Mouse (Mus musculus) hindbrain, embryonic 15.5 days (tissue): Measurements from ENCODE around the gene Tbc1d10b. TPM values are rescaled to one million over a fixed set of nuclear protein-coding genes. Genes with fewer than 3 reads are reported as not detected.
"Not testable (repeated sequence)": the region's sequence is repeated elsewhere in the genome, so short reads cannot be mapped to it uniquely, and the experiment has no call there.

Experiments
- ATAC-seq: fragments of 200-750 bp; cut with Nextera tagmentation; 2 replicates; pipeline ENCODE4 v1.8.0; 2017; ENCODE audit warnings: low read depth, moderate number of reproducible peaks, moderate TSS enrichment; ENCODE audit not compliant: low FRiP score
- H3K27ac ChIP-seq: fragments of 300-500 bp; sonication (generic); replicated peaks from 2 replicates; pipeline ENCODE4 v1.5.1; 2015; ENCODE audit warnings: mild to moderate bottlenecking, inconsistent platforms
- H3K27me3 ChIP-seq: fragments of 300-500 bp; sonication (generic); 2 replicates; pipeline ENCODE4 v1.6.1; 2015; ENCODE audit warnings: control low read depth, inconsistent platforms
- H3K36me3 ChIP-seq: fragments of 300-500 bp; sonication (generic); 2 replicates; pipeline ENCODE4 v1.6.1; 2015; ENCODE audit warnings: control low read depth, inconsistent platforms
- H3K4me1 ChIP-seq: fragments of 300-500 bp; sonication (generic); replicated peaks from 2 replicates; pipeline ENCODE4 v1.6.1; 2015; ENCODE audit warnings: control low read depth, inconsistent platforms
- H3K4me2 ChIP-seq: fragments of 300-500 bp; sonication (generic); 2 replicates; pipeline ENCODE4 v1.6.1; 2015; ENCODE audit warnings: moderate library complexity, mild to moderate bottlenecking, inconsistent platforms
- H3K4me3 ChIP-seq: fragments of 300-500 bp; sonication (generic); 2 replicates; pipeline ENCODE4 v1.5.1; 2015; ENCODE audit warnings: mild to moderate bottlenecking, inconsistent platforms
- H3K9ac ChIP-seq: fragments of 300-500 bp; sonication (generic); 2 replicates; pipeline ENCODE4 v1.6.1; 2015; ENCODE audit warnings: inconsistent platforms
- H3K9me3 ChIP-seq: fragments of 300-500 bp; sonication (generic); 2 replicates; pipeline ENCODE4 v1.6.1; 2016; ENCODE audit warnings: control low read depth, inconsistent platforms
- WGBS: fragments of 180-500 bp; shearing (Covaris S2); methylation state at CpG from one replicate; pipeline ENCODE4 v1.1.7; 2015; 5-methylcytosine and 5-hydroxymethylcytosine counted together
- polyA plus RNA-seq: library from polyadenylated mRNA; unstranded; fragments of >200 nt; fragmentation: Nextera tagmentation; extraction: Ambion mirVana; gene quantifications from 2 replicates; pipeline ENCODE4 v1.2.1, GENCODE M21; 2015

The Tbc1d10b gene
- polyA plus RNA-seq, 1 experiment from 2014 or later: 38.8 TPM

DNA sequence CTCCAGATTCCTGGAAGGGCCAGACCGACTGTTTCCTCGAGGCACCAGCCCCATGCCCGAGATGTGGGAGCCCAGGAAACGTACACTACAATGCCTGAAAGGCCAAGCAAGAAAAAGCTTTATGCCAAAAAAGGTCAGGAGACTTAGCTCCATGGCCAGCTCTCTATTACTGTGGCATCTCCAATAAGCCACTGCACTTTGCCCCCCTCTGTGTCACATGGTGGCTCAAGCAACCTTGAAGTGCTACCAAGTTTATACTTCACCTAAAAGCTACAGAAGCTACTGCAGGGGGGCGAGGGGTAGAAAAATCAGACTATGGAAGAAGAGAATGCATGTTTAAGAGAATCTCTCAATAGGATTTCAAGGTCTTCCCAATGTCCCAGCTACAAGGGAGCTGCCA is 15.3 kb downstream of the Tbc1d10b start:
- H3K4me1 ChIP-seq: peaks cover 32% of the 10 kb centered on the region
- H3K9ac ChIP-seq: no peak overlapping the region
- H3K4me2 ChIP-seq: no peak overlapping the region
- H3K27me3 ChIP-seq: no peaks in the 10 kb centered on the region
- H3K4me3 ChIP-seq: no peak overlapping the region
- WGBS: 96% methylated on average over 5 of the region's 5 CpGs
- no peak overlapping the region for H3K27ac ChIP-seq
- H3K36me3 ChIP-seq: peaks cover 41% of the 10 kb centered on the region
- H3K9me3 ChIP-seq: no peaks in the 10 kb centered on the region
- no peak for ATAC-seq

DNA sequence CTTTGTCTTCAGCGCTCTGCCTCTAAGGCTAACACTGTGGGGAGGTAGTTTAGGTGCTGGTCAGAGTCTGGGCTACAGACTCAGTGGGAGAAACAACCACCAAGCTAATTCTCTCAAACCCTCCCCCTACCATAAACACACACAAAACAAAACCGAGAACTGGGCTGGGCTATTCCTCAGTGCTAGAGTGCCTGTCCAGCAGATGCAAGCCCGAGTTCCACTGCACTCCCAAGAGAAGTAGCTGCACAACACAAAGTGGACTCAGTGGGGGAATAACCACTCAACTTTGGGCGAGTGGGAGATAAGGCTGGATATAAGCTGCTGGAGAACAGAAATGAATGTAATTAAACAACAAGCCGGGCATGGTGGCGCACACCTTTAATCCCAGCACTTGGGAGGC is 17.6 kb downstream of the Tbc1d10b start:
- H3K4me1 ChIP-seq: peaks cover 23% of the 10 kb centered on the region
- no peaks in the 10 kb centered on the region for H3K27me3 ChIP-seq
- H3K9me3 ChIP-seq: no peaks in the 10 kb centered on the region
- peaks cover 31% of the 10 kb centered on the region for H3K36me3 ChIP-seq
- no peak overlapping the region for H3K9ac ChIP-seq
- H3K4me2 ChIP-seq: no peak overlapping the region
- H3K27ac ChIP-seq: no peak overlapping the region
- 85% methylated on average over 6 of the region's 6 CpGs for WGBS
- ATAC-seq: no peak
- no peak overlapping the region for H3K4me3 ChIP-seq

DNA sequence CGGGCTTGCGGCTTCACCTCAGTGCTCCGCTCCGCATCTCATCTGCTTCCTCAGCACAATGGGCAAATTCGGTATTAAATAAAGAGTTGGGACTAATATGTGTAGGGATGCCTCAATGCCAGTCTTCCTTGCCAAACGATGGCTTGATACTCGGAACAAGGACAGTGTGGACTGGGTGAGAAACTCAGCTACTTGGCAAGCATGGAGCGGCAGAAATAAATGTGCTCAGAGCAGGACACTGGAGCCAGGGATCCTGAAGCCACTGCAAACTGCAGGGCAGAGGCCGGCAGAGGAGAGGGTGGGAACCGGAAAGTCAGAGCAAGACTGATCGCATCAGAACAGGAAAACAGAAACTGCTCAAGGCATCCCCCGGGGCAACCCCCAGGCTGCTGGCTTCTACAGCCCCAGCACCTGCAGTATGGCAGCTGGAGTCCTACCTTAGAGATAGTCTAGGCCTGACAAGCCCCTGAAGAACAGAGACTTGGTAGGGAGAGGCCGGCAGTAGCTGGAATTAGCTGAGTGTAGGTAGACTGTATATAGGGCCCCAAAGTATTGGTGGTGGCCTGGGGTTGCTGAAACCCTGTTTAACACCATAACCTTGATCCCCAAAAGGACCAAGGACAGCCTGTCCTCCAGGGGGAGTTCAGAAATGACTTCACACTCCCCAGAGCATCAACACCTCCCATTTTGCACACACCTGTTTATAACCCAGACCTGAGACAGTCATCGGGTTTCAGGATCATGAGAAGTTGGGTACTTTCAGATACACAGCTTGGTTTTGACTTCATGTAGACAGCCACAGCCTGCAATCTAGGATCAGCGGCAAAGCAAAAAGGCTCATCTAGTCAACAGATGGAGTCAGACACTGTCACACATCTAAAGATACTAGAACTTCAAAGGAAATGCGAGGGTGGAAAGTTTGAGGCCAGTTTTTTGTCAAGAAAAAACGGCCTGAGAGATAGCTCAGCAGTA is 19.7 kb downstream of the Tbc1d10b start:
- H3K27me3 ChIP-seq: no peaks in the 10 kb centered on the region
- H3K9ac ChIP-seq: no peak overlapping the region
- no peak overlapping the region for H3K4me2 ChIP-seq
- H3K4me1 ChIP-seq: peaks cover 5% of the 10 kb centered on the region; the same call in 1 of the 2 replicates
- WGBS: 90% methylated on average over 17 of the region's 17 CpGs
- H3K9me3 ChIP-seq: no peaks in the 10 kb centered on the region
- no peak for ATAC-seq
- no peak overlapping the region for H3K4me3 ChIP-seq
- no peak overlapping the region for H3K27ac ChIP-seq
- peaks cover 24% of the 10 kb centered on the region for H3K36me3 ChIP-seq

DNA sequence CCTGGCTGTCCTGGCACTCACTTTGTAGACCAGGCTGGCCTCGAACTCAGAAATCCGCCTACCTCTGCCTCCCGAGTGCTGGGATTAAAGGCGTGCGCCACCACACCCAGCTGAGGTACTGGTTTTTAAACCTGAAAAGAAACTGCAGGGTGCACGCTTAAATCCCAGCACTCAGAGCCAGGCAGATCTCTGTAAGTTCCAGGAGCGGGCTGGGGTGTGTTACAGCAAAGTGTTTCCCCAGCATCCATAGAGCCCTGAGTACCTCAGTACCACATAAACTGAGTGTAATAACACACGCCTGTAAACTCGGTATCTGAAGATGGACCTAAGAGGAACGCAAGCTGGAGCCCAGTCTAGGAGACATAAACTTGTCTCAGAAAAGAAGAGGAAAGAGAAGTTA is 20.9 kb downstream of the Tbc1d10b start:
- Histone ChIP-seq H3K27ac (no peak overlapping the region), H3K4me2 (no peak overlapping the region), H3K9me3 (no peaks in the 10 kb centered on the region), H3K27me3 (no peaks in the 10 kb centered on the region), H3K36me3 (peaks cover 12% of the 10 kb centered on the region), H3K4me1 (no peaks in the 10 kb centered on the region), H3K9ac (no peak overlapping the region), H3K4me3 (no peak overlapping the region)
- no peak for ATAC-seq
- 74% methylated on average over 10 of the region's 10 CpGs for WGBS

DNA sequence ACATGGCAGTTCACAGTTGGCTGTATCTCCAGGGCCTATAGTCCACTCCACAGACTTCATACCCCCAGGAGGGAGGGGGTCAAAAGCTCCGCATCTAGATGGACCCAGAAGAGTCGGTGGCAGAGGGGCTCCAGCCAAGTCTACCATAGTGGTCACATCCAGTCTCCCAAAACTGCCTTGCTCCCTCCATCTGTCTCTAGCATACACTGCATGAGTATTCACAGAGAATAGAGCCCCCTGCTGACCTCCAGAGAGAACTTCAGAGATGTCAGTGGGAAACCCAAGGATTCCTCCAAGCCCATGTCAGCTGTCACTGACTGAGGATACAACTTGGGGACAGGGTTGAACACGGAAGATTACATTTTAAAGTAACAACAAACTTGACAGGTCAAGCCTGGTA is 22.7 kb downstream of the Tbc1d10b start:
- Histone ChIP-seq H3K4me1 (no peaks in the 10 kb centered on the region), H3K4me3 (no peak overlapping the region), H3K4me2 (no peak overlapping the region), H3K36me3 (no peaks in the 10 kb centered on the region), H3K9me3 (no peaks in the 10 kb centered on the region), H3K9ac (no peak overlapping the region), H3K27ac (no peak overlapping the region), H3K27me3 (no peaks in the 10 kb centered on the region)
- no peak for ATAC-seq
- 74% methylated on average over 3 of the region's 3 CpGs for WGBS

DNA sequence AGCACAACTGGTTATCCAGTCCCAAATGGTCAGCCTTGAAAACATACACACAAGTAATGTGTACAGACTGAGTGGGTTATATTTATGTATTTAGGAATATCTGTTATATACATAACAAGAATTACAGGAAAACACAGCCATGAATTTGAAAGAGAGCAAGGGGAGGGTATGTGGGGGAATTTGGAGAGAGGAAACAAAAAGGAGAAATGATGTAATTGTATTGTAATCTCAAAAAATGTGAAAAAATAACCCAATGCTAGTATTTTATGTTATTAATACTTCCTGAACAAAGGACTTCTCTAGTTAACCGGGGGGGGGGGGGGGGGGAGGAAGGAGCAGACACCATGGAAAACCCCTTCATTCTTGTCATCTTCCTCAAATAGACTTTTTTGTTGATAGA is 23.5 kb downstream of the Tbc1d10b start:
- WGBS: 60% methylated on average over 1 of the region's 1 CpGs
- H3K9me3 ChIP-seq: no peaks in the 10 kb centered on the region
- H3K9ac ChIP-seq: no peak overlapping the region
- H3K27ac ChIP-seq: no peak overlapping the region
- H3K36me3 ChIP-seq: no peaks in the 10 kb centered on the region
- H3K27me3 ChIP-seq: no peaks in the 10 kb centered on the region
- H3K4me2 ChIP-seq: no peak overlapping the region
- H3K4me3 ChIP-seq: no peak overlapping the region
- ATAC-seq: no peak
- no peaks in the 10 kb centered on the region for H3K4me1 ChIP-seq

DNA sequence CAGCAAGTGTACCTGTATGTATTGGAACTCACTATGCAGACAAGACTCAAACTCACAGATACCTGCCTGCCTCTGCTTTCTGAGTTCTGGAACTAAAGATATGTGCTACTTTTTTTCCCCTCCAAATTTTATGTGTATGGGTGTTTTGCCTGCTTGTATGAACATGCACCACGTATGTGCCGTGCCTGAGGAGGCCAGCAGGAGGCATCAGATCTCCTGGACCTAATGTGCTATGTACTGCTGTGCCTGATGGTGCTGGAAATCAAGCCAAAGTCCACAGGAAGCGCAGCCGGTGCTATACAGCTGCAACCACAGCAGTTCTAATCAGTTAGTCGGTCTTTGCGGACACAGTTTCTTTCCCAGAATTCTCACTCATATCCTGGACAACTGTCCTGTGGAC is 24.4 kb downstream of the Tbc1d10b start:
- Histone ChIP-seq H3K9ac (no peak overlapping the region), H3K27ac (no peak overlapping the region), H3K27me3 (no peaks in the 10 kb centered on the region), H3K9me3 (no peaks in the 10 kb centered on the region), H3K4me1 (no peaks in the 10 kb centered on the region), H3K4me3 (no peak overlapping the region), H3K36me3 (no peaks in the 10 kb centered on the region), H3K4me2 (no peak overlapping the region)
- no peak for ATAC-seq
- 74% methylated on average over 6 of the region's 6 CpGs for WGBS

DNA sequence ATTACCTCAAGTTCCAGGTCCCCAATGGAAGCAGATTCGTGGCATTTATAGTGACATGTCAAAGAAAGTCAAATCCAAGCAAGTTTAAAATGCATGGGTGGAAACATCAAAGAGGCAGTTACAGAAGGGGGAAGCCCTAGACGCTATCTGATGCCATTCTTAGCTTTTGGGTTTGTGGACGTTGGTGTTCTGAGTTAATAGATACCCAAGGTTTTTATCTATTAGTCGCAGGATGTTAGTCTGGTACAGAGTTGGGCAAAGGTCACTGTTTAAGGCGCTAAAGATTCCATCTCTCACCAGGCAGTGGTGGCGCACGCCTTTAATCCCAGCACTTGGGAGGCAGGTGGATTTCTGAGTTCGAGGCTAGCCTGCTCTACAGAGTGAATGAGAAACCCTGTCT is 24.9 kb downstream of the Tbc1d10b start:
- H3K9ac ChIP-seq: no peak overlapping the region
- no peaks in the 10 kb centered on the region for H3K9me3 ChIP-seq

DNA sequence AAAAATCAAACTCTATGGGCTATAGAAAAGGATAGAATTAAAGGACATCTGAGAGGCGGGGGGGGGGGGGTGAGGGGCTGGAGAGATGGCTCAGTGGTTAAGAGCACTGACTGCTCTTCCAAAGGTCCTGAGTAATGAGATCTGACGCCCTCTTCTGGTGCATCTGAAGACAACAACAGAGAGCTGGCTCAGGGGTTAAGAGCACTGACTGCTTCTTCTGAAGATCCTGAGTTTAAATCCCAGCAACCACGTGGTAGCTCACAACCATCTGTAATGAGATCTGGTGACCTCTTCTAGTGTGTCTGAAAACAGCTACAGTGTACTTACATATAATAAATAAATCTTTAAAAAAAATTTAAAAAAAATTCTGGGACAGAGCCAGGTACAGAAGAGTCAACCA is 26.5 kb downstream of the Tbc1d10b start:
- ATAC-seq, H3K9ac ChIP-seq, H3K9me3 ChIP-seq, H3K4me2 ChIP-seq, H3K4me3 ChIP-seq, H3K27ac ChIP-seq, H3K27me3 ChIP-seq, H3K4me1 ChIP-seq, H3K36me3 ChIP-seq: not testable (repeated sequence)
- WGBS: 41% methylated on average over 3 of the region's 3 CpGs

More for the DNA sequence above, 24.9 kb downstream of the Tbc1d10b start:
- Histone ChIP-seq H3K36me3 (no peaks in the 10 kb centered on the region), H3K4me3 (no peak overlapping the region), H3K4me1 (no peaks in the 10 kb centered on the region), H3K27me3 (no peaks in the 10 kb centered on the region), H3K27ac (no peak overlapping the region), H3K4me2 (no peak overlapping the region)
- 84% methylated on average over 8 of the region's 8 CpGs for WGBS
- ATAC-seq: no peak

DNA sequence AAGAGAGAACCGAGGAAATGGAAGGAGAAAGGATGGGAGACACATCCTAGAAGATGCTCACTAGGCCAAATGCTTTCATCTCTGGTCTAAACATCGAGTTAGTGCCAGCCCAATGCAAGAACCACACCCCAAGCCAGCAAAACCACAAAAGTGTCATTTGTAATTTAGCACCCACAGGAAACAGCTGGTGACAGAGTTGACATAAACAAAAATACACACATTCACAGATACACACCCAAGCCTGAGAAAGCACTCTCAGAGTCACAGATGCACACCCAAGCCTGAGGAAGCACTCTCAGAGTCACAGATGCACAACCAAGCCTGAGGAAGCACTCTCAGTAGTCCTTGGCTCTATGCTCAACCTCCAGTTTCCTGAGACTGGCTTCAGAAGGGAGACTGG is 27.5 kb downstream of the Tbc1d10b start:
- ATAC-seq: no peak
- Histone ChIP-seq H3K4me3 (no peak overlapping the region), H3K36me3 (no peaks in the 10 kb centered on the region), H3K4me1 (no peaks in the 10 kb centered on the region), H3K27ac (no peak overlapping the region), H3K9ac (no peak overlapping the region), H3K4me2 (no peak overlapping the region), H3K27me3 (no peaks in the 10 kb centered on the region), H3K9me3 (no peaks in the 10 kb centered on the region)
- 72% methylated on average over 2 of the region's 2 CpGs for WGBS

DNA sequence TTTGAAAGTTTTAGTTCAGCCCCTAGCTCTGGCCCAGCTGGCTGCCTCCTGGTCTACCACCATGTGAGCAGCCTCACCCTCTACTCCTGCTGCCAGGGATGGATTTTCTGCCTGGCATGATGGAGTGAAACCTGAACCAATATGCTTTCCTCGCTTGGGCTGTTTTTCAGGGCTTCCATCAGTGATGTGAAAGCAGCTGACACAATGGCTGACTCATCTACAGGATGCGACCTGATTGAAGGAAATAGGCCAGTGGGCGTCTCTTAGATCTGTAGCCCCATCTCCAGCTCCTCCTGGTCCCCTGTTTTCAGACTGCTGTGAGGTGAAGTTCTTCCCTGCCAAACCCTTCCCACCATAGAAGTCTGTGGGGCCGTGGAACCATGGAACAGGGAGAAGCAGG is 31.3 kb downstream of the Tbc1d10b start:
- Histone ChIP-seq H3K36me3 (no peaks in the 10 kb centered on the region), H3K4me2 (no peak overlapping the region), H3K27ac (no peak overlapping the region), H3K27me3 (no peaks in the 10 kb centered on the region), H3K9ac (no peak overlapping the region), H3K4me3 (no peak overlapping the region), H3K9me3 (no peaks in the 10 kb centered on the region), H3K4me1 (no peaks in the 10 kb centered on the region)
- 83% methylated on average over 4 of the region's 4 CpGs for WGBS
- no peak for ATAC-seq

DNA sequence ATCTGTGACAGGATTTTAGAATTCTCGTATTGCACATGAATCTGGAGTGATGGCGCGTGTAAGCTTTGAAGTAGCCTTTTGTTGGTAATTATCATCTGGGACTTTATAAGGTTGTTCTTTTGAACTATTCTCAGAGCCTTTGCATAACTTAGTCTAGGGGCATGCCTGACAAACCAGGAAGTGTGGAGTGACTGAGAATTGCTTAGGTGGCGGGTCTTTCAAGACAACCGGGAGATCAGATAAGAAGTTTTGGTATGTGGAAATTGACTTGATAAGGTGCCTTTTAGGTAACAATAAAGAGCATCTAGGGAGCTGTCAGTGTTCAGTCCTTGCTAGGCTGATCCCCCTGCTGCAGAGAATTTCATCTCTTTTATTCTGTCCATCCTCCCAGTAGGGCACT is 41.8 kb downstream of the Tbc1d10b start:
- WGBS: 89% methylated on average over 5 of the region's 5 CpGs
- Histone ChIP-seq H3K36me3 (no peaks in the 10 kb centered on the region), H3K9me3 (no peaks in the 10 kb centered on the region), H3K4me1 (no peaks in the 10 kb centered on the region), H3K4me3 (no peak overlapping the region), H3K27me3 (no peaks in the 10 kb centered on the region), H3K27ac (no peak overlapping the region), H3K4me2 (no peak overlapping the region), H3K9ac (no peak overlapping the region)
- no peak for ATAC-seq
